Mouse (Mus musculus) heart, adult 9 months (tissue): Measurements from ENCODE around the gene Pigo.

ENCODE experiments used
- DNase-seq, 2 experiments: peaks; one replicate each; pipeline ENCODE4 v3.0.0; 2022; ENCODE audit warnings: low spot score in 2 of 2

The Pigo gene

DNA sequence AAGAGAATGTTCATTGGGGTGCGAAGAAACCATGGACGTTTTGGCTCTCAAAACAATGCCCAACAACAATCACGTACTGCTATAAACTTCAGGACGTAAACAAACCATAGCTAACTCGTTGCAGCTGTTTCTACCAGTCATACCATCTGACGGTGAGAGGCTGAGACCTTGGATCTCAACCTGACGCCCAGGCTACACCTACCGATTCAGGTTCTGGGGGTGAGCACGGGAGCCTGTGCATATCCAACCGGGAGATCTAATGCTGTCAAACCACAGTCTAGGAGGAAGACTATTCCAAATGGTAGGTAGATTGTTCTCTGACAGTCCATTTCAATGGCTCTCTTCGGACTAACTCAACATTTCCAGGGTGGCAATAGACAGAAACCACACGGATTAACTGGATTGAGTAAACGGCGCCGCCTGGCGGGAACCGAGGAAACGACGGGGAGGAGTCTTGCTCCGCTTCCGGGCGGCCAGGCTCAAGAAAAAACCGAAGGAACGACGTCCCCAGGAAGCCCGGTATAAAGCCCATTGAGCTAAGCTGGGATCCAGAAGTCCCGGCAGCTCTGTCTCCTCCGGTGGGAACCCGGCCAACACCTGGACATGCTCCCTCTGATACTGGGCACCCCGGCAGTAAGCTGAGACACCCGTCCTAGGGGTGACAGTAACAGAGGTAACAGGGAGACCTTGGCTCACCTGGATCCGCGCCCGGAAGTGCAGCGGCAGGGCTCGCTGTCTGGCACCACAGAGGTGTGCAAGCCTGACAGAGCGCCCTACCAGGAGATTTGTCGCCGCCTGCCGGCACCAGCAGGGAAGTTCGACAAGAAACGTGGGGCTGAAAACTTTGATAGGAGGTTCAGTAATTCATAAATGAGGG, at the start of gene Pigo:
Pigo (minus strand) TSS at position 736 of the 877 bp plus-strand sequence.
- peak; percentile 90 to 94 for DNase-seq

DNA sequence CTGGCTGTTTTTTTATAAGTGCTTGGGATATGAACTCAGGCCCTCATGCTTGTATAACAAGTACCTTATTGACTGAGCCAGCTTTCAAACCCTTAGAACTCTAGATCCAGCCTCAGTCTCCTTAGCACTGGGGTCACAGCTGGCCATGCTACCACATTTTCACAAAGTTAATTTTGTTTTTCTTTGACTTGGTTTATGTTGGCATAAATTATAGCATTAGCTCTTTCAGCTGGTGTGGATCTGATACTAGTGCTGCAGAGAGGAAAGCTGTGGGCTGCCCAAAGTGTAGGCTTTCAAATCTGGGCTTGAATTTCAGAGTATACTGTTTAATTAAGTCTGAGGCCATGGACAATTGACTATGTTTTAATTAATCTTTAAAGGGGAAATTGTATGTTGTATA, 49.3 kb upstream of the Pigo start:
- no peak for DNase-seq

DNA sequence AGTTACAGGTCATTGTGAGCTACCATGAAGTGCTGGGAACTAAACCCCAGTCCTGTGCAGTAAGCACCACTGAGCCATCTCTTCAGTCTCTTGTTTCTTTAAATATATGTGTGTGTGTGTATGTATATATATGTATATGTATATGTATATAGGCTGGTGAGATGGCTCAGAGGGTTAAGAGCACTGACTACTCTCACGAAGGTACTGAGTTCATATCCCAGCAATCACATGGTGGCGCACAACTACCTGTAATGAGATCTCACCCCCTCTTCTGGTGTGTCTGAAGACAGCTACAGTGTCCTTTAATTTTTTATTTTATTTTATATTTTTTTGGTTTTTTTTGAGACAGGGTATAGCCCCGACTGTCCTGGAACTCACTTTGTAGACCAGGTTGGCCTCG, 39.9 kb upstream of the Pigo start:
- no peak for DNase-seq

DNA sequence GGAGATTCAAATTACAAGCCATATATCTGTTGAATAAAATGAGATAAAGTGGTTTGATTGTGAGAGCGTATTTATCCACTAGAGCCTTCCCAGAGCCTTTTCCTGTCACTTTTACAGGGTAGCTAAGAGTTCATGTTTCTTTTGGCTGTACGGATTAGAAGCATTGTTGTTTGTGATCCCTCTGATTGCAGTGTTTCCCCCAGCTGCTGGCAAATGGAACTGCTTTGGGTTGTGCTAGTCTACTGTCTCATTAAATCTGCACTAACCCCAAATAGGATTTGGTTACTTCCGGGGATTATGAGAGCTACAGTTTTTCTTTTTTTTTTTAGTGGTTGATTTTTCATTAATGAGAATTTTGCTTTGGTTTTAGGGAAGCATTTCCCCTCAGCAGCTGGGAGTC, 34.7 kb upstream of the Pigo start:
- peak in 1 of 2 experiments; percentile 46 for DNase-seq

DNA sequence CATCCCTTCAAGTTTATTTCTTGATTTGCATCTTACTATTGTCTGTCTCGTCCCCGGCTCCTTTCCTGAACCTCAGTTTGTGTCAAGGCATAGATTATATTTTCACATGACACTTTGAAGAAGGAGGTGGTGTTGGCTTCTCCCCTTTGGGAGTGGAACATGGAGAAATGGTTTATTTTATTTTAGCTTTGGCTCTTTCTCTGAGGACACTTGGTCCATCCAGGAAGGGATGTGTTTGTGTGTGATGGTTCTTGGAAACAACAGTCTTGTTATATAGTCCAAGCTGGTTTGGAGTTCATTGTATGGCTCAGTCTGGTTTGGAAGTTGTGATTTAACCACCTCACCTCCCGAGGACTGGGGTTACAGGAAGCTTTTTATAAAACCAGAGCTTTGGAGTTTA, 34.1 kb upstream of the Pigo start:
- DNase-seq: no peak

DNA sequence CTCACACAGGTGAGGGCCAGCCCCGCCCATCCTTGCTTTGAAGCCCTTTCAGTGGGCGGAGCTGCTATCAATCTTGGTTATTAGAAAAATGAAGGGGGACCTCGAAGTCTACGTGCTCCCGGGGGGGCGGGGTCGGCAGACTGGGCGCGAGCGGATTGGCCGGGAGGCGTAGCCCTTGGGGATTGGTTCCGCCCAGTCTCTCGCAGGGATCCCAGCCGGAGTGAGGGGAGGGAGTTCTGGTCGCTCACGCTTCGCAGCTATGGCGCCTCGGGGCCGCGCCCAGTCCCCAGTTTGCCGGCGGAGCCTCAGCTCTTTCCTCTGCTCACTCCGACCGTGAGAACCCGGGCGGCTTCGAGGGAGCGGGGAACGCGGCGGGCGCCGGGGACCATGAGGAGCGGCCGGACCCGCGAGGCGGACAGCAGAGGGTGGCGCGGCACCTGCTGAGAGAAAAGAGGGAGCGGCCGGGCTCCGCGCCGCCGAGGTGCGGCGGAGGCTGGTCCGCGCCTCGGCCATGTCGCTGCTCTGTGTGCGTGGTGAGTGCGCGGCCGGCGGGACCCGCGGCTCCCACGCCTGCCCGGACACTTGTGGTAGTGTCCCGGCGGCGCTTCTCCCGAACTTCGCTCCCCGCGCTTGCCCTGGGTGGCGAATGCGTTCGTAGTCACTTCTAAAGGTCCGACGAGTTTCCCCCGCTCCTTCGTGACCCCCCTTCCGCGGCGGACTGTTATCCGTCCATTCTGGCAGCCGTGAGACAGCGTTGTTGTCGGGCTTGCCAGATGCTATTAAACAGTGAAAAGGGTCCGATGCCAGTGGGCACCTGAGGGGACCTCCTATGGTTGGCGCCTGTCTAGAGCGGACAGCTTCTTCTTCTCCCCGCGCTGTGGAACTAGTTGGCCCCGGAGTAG, 33.4 kb upstream of the Pigo start, which contains the start of gene Unc13b:
Unc13b (plus strand) TSS at position 201 of the 902 bp plus-strand sequence.
- peak; percentile 87 to 90 for DNase-seq

DNA sequence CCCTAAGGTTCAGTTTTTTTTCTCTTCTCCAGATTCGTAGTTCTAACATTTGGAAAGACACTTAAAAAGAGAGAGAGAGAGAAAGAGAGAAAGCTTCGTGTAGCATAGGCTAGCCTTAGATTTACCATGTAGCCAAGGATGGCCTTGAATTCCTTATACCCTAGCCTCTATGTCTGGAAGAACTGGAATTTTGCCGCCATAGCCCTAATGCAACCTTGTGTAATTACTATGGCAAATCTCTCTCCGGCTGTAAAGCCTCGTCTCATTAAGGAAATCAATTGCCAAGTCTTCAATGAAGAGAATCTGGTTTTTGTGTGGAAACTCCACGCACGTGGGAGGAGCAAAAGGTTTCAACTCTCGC, 32.8 kb upstream of the Pigo start:
- DNase-seq: no peak

DNA sequence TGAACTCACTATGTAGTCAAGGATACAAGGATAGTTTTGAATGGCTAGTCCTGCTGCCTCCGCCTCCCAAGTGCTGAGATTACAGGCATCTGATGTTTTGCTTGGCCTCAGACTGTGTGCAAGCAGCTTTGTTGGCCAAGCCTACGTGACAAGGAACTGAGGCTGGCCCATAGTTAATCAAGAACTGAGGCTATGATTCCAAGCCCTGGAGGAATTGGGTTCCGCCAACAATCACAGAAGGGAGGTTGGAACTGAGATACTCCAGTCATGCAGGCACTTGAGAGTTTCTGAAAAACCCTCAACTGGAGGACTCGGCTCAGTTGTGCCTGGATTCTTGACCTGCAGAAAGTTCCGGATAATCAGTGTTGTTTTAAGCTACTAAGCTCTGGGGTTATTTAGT, 32.0 kb upstream of the Pigo start:
- no peak for DNase-seq

DNA sequence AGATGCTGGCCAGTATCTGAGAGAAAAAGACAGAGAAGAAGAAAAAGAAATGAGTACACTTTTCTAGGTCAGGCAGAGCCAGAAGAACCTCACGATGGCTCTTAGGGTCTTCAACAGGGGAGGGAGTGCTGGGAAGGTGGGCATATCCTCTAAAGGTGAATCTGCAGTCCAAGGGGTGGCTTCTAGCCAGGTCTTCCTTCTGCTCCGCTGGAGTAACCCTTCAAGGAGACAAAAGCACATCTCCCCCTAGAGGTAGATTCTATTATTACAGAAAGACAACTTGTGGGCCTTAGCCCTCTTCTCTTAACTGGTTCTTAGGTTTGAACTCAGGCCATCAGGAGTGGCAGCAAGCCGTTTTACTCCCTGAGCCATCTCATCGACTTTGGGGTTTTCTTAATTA, 27.0 kb upstream of the Pigo start:
- DNase-seq: peak in 1 of 2 experiments; percentile 39

DNA sequence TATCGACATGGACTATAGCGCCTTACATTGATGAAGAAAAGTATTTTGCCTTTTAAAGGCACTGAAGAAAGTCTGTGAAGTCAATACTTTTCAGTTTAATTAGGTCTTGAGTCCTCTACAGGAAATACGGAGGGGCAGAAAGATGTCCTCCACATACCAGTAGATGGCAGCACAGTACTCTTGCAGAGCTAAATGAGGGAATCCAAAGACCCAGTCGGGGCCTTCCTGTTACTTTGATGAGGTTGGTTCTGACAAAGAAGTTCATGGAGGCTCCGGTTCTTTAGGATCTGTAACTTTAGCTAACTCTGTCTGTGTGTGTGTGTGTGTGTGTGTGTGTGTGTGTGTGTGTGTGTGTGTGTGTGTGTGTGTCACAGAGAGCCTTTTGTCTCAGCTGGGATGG, 21.6 kb upstream of the Pigo start:
- DNase-seq: peak; percentile 76 to 86

DNA sequence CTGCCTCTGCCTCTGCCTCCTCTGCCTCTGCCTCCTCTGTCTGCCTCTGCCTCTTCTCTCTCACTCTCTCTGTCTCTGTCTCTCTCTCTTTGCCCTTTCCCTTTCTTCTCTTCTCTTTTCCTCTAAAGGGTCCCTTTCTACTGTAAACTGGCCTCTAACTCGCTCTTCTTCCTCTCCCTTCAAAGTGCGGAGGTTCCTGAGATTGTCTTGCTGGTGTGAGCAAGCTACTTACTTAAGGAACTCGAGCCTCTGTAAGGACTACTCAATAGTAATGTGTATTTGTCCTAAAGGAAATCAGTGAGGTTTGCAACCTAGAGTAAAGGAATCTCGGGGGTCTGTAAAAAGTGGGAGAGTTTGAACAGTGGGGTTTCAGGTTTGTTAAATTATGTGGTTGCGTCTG, 21.0 kb upstream of the Pigo start:
- DNase-seq: no peak

DNA sequence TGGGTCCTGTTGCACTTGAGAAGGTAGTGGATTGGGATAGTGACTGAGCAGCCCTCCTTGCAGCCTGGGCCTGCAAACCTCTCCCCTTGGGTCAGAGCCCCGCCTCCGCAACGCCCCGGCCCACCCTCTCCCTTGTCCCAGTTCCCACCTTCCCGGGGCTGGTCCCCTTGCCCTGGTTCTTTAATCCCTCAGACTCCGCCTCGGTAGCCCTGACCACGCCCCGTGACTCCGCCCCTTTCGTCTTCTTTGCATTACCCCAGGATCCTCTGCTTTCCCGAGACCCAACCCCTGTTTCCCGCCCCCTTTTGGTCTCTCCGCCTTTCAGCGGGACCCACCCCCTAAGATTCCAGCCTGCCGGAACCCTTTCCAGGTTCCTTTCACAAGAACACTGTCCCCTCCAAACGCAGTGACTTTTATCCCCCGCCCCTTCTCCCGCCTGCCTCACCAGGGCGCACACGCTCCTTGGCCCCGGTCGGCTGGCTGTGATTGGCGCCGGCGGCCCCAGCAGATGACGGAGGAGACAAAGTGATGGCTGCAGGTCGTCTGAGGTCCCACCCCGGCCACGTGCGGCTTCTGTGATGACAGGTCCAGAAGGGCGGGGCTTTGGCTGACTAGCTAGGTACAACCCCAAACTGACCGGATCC, 20.2 kb upstream of the Pigo start, which contains the start of gene Fam214b:
Fam214b (minus strand) TSS at position 562 of the 644 bp plus-strand sequence.
- peak; percentile 97 to 99 for DNase-seq

DNA sequence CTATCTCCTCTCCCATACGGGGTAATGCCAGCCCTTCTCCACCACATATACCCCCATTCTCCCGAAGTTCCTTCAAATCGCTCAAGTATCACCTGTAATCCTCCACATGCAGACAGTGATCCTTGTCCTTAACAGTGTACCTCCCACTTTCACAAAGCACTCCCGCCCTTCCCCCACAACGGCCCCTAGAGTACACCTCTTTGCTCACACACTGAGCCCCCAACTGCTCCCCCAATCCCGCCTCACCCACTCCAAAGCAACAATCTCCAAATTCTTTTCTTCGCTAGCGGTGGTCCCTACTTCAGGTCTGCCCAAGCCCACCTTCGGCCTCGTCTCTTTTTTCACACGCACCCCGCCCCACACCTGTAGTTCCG, 19.7 kb upstream of the Pigo start:
- no peak for DNase-seq

DNA sequence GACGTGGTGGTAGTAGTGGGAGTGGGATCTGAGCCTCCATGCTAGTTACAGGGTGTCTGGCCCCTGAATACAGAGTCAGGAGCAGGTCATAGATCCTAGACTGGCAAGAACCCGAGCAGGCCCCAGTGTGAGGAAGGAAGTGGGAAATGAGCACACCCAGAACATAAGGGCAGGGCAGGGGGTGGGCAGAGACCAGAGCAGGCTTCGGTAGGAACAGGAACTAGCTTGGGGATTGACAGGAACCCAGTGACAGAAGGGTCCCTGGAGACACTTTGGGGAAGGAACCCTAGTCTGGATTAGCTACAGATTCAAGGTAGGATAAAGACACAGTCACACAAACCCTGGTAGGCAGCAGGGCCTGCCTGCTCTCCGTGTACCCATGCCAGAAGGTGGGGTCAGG, 19.1 kb upstream of the Pigo start:
- peak; percentile 56 to 77 for DNase-seq

DNA sequence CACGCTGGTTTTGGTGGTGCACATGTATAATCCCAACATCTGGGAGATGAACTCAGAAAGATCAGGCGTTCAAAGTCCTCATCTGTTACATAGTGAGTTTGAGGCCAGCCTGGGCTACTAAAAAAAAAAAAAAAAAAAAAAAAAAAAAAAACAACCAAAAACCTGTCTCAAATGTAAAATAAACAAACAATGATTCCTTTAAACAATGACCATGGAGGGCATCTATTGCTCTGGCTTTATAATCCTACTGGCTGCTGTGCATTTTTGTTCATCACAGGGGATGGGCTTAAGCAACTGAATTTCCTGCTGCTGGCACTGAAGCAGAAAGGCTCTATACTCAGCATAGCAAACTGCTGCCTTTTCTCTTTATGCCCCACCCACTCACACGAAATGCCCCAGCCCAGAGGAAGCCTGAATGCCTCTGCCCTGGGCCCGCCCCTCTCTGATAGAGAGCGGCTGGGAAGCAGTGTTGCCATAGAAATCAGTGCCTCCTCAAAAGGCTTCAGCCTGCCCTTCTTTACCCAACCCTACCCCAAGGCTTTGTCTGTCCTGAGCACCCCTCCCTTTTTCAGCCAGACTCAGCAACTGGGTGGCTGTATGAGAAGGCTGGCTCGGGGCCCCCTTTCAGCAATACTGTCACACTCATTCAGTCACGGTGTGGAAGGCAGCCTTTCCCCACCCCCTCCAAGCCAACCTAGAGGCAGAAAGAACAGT, 18.2 kb upstream of the Pigo start:
- DNase-seq: peak; percentile 68 to 76

DNA sequence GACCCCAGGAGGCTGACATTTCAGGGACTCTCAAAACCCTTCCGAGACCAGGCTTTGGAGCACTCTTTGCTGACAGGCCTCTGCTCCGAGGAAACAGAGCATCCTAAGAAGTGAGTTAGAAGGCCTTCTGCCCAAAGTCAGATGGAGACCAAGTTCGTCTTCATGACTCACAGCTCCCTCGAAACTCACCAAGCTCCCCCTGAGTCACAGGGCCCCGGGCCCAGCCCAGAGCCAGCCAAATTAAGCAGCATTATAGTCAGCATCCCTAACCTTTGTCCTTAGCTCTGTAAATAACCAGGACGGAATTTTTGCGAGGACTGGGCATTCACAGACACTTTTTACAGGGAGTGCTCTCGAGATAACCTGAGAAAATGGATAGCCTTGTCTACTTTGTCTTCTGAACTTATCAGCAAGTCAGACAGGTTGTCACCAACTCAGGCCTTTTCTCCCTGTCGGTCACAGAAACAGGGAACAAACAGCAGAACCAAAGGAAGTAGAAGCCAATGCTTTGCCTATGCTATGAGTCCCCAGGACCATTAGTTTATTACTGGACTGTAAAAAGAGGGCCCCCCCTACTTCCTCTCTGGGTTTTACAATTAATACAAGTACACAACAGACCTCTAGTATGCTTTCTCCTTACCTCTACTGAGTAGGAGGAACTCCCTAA, 15.4 kb upstream of the Pigo start:
- DNase-seq: no peak

DNA sequence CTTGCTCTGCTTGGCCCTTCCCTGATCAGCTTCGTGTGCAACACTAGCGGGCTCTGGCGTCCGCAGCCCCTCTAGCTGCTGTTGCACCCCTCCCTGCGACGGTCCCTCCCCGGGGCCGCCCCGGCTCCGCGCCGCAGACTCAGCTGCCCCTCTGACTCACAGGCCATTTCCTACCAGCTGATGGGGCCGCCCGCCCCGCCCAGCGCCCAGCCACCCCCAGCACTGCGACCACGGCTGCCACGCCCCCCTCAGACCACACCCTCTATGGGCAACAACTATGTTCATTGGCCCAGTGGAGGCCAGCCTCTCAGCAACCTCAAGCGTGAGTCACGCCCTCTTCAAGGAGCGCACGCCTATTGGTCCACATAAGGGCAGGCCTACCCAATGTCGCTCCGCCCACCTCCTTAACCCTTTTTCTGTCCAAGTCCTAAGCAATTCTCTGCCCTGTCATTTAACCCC, 14.5 kb upstream of the Pigo start:
- DNase-seq: peak; percentile 96 to 97

DNA sequence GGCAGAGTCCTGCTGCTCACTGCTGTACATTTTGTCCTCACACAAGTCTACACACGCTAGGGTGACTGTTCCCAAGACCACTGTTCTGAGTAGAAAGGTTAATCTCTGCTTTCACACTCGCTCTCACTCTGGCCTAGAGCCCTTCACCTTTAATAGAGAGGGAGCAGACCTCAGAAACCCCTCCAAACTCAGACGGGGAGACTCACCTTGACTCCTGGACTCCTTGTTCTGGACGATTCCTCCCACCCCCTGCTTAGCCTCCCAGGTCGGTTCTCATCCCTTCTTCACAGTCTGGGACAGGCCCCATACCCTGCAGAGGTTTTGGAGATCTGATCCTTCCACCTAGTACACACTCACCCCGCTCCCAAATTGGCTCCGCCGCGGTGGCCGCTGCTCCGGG, 14.0 kb upstream of the Pigo start:
- DNase-seq: no peak

DNA sequence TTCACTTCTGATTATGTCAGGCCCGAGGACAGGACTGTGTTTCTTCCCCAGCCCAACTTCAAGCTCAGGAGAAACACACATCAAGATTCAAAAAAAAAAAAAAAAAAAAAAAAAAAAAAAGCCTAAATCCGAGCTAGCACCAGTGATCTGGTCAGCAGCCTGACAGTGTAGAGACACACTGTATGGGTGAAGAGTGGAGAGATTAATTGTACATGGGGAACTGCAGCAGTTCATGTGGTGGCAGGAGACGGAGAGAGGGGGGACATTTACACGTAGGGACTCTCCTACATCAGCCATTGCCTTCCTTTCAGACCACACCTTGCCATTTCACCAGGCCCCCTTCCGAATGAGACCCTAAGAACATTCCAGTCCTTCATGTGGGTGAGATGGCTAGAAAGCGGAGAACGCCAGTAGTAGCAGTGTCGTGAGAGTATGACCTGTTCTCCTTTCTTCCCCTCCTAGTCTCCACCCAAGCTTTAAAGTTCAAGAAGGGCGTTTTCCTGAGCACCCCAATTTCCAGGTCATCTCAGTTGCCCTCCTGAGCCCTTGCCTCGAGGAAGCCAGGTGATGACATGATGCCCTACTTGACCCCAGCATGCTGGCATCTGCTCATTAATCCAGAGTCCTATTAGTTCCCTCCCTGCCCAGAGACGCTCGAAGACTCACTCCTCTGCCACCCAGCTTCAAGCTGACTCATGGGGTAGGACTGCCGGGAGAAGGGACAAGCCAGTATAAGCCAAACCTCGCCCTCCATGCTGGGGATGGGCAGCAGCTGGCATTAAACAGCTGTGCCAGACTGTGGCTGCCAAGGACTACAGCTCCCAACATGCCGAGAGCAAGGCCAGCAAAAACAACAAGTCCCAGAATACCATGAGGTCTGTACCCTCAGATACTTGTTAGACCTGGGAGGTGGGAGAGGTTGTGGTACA, 13.2 kb upstream of the Pigo start:
- peak; percentile 46 to 53 for DNase-seq
